Mouse (Mus musculus) lung, adult 2 months (tissue): ENCODE results near the gene Foxn3. TPM values are rescaled to one million over a fixed set of nuclear protein-coding genes. Genes with fewer than 3 reads are reported as not detected.

Source experiments
- DNase-seq: peaks from one replicate; pipeline ENCODE4 v3.0.0; 2022
- H3K4me1 ChIP-seq: fragments of 200-500 bp; 2 replicates; pipeline ENCODE4 v1.6.1; 2011; ENCODE audit warnings: low read length; ENCODE audit not compliant: control insufficient read depth, insufficient read depth
- H3K4me3 ChIP-seq: fragments of 200-500 bp; replicated peaks from 2 replicates; pipeline ENCODE3; 2011; ENCODE audit warnings: low read depth, mild to moderate bottlenecking, control low read depth, low read length; ENCODE audit errors: extremely low read depth
- CTCF ChIP-seq: fragments of 200-500 bp; IDR thresholded peaks from 2 replicates; pipeline ENCODE4 v1.5.1; 2011; ENCODE audit warnings: mild to moderate bottlenecking, low read length, control low read depth; ENCODE audit not compliant: insufficient read depth
- POLR2A ChIP-seq: fragments of 200-500 bp; IDR thresholded peaks from 2 replicates; pipeline ENCODE4 v1.6.1; 2011; ENCODE audit warnings: low read depth, mild to moderate bottlenecking, control low read depth, low read length, borderline replicate concordance; ENCODE audit errors: extremely low read depth
- WGBS: fragments of 180-500 bp; shearing (Covaris S2); methylation state at CpG from one replicate; pipeline ENCODE4 v1.1.7; 2018; 5-methylcytosine and 5-hydroxymethylcytosine counted together
- polyA plus RNA-seq: library from polyadenylated mRNA; depleted of rRNA; stranded (reverse); fragments of >200 nt; gene quantifications from 2 replicates; pipeline ENCODE4 v1.2.3, GENCODE M21; 2012

Gene Foxn3
- polyA plus RNA-seq, 1 experiment: 48.2 TPM

DNA sequence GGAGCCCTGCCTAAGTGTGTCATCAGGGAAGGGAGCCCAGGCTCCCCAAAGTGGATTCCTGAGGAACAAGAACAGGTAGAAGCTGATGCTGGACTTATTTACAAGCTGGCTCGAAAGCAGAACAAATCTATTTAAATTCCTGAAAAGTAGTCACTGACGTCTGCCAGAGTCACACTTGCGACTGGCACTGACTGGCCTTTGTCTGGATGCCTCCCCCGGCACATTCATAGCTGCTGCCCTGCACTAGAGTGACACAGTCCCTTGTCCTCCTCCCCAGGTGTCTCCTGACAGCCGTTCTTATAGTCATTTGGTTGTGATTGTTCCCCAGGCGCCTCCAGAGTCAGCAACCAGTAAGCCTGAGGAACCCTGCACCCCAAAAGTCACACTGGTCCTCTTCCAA, 259.8 kb downstream of the Foxn3 start:
- 62% methylated on average over 6 of the region's 6 CpGs for WGBS
- Histone ChIP-seq H3K4me3 (no peak overlapping the region), H3K4me1 (peaks cover 9% of the 10 kb centered on the region)
- TF ChIP-seq CTCF (no peak), POLR2A (no peak)
- DNase-seq: no peak

- TF ChIP-seq POLR2A: no peak
- no peak for TF ChIP-seq CTCF
- DNase-seq: no peak
- H3K4me3 ChIP-seq: no peak overlapping the region
- 57% methylated on average over 4 of the region's 4 CpGs for WGBS
- H3K4me1 ChIP-seq: peaks cover 2% of the 10 kb centered on the region; the same call in 1 of the 2 replicates
Measured at GRCm38 (mm10) chr12:99299900-99300299, 263.5 kb downstream of the Foxn3 start.

DNA sequence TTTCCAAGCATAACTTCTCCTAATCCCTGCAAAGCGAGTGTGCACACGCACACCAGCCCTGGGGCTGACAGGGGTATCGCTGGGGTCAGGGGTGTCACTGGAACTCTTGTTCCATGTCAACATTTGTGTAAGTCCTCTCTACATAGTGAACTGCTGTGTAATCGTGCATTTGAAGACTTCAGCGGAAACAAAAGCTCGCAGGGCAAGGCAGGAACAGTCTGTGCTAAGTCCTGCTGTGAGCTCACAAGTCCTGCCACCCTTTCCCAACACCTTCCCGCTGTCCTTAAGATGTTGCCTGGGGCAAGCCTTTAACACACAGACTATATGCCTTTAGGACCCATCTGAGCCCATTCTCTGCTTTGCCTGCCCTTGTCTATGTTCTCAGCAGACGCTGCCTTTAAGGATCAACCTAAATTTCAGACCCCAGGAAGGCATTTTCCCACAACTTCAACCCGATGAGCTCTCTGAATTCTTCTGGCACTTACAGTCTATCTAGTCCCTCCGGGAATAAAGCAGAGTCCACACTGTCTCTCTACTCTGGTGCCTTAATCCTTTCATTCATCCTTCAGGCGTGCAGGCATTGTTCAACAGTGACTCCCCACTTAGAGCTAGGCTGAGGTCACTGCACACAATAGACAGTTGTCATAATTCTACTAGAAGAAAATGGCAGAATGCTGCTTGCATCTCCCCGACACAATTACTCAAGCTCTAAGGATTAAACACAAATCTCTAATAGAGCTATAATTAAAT, 264.4 kb downstream of the Foxn3 start:
- Histone ChIP-seq H3K4me3 (no peak overlapping the region), H3K4me1 (0 out of 2 replicates have a peak, but pooled peaks cover 2% of the 10 kb centered on the region)
- 69% methylated on average over 12 of the region's 12 CpGs for WGBS
- TF ChIP-seq POLR2A (no peak), CTCF (no peak)
- DNase-seq: no peak

DNA sequence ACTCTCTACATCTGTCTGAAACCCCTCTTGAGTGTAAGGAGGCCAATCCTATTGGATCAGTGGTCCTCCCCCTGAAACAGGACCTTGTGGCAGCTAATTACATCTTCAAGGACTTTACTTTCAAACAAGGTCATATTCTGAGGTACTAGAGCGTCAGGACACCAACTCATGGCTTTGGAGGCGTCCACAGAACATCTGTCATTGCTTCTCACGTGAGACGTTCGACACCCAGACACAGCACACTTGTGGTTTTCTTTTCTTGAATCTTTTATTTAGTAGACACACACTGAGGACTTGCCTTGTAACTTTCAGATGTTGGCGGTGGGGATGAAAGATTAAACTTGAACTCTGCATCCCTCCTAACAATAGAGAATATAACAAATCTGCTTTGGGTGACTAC, 265.1 kb downstream of the Foxn3 start:
- TF ChIP-seq POLR2A (no peak), CTCF (no peak)
- H3K4me3 ChIP-seq: no peak overlapping the region
- no peak for DNase-seq
- WGBS: 84% methylated on average over 6 of the region's 6 CpGs
- H3K4me1 ChIP-seq: 0 out of 2 replicates have a peak, but pooled peaks cover 2% of the 10 kb centered on the region

DNA sequence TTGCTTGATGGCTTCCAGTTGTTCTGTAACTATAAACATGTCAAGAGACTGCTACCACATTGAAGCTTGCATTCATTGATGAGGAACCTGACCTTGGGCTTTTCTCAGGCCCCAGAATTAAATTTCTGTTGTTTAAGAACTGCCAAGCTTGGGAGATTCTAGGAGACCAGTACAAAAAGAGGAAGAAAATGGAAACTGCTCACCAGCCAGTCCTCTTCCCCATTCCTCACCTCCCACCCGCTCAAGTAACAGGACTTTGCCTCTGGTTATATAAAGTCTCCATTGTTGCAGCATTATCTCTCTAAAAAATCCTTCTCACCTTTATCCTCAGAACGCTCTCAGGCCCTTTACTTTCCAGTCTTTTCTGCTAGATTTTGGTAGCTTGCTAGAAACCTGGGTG, 265.6 kb downstream of the Foxn3 start:
- Histone ChIP-seq H3K4me3 (no peak overlapping the region), H3K4me1 (0 out of 2 replicates have a peak, but pooled peaks cover 2% of the 10 kb centered on the region)
- TF ChIP-seq POLR2A (no peak), CTCF (no peak)
- no peak for DNase-seq
- WGBS: 80% methylated on average over 2 of the region's 2 CpGs

DNA sequence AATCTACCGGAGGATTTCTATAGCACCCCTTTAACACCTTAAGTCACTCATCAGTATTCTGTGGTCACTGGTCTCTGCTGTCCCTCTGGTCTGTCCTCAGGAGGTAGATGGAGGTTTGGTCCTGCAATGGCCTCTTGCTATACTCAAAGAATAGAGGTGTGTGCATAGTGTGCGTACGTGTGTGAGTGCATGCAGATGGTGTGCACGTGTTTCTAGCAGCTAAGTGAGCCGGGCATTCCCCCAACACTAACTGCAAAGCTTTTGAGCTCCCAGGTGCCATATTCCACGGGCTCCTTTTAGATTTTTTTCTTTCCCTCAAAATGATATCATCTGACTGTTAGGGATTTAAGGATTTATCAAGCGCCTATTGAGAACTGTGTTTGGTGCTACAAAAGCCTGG, 269.9 kb downstream of the Foxn3 start:
- Histone ChIP-seq H3K4me1 (no peaks in the 10 kb centered on the region), H3K4me3 (no peak overlapping the region)
- no peak for DNase-seq
- no peak for TF ChIP-seq POLR2A
- WGBS: 72% methylated on average over 7 of the region's 7 CpGs

DNA sequence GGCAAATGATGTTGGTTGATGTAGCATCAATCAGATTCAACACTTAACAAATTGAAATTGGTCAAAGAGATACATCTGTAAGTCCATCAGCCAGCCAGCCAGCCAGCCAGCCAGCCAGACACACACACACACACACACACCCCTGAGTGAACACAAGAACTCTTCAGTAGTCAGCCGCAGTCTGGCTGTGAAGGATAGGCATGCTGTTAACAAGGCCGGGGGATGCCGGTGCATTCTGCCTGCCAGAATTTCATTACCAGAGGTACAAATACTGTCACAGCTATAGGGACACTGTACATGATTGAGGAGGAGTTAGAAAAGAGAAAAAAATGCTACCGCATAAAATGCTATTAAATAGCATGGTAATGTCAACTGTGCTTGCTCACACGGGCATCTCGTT, 271.2 kb downstream of the Foxn3 start:
- 79% methylated on average over 6 of the region's 6 CpGs for WGBS
- Histone ChIP-seq H3K4me3 (no peak overlapping the region), H3K4me1 (no peaks in the 10 kb centered on the region)
- TF ChIP-seq CTCF (no peak), POLR2A (no peak)
- DNase-seq: no peak

DNA sequence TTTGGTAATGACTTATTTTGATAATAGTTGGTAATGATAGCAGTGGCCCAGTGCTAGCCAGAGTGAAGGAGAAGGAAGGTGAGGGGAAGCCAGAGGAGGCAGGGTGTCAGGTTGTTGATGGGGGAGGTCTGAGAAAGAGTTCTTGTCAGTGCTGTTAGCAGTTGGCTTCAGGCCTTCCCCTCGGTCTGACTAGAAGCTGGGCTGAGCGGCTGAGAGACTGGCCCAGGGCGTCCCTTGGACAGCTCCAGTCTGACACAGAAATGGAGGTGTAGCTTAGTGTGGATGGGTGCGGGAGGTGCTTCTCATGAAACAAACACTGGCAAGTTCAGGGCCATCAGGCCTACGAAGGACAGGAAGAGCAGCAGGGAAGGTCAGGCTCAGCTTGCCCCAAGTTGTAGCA, 276.3 kb downstream of the Foxn3 start:
- Histone ChIP-seq H3K4me1 (peaks cover 10% of the 10 kb centered on the region), H3K4me3 (no peak overlapping the region)
- TF ChIP-seq POLR2A (no peak), CTCF (no peak)
- no peak for DNase-seq
- whole genome bisulfite sequencing: 72% methylated on average over 5 of the region's 5 CpGs

DNA sequence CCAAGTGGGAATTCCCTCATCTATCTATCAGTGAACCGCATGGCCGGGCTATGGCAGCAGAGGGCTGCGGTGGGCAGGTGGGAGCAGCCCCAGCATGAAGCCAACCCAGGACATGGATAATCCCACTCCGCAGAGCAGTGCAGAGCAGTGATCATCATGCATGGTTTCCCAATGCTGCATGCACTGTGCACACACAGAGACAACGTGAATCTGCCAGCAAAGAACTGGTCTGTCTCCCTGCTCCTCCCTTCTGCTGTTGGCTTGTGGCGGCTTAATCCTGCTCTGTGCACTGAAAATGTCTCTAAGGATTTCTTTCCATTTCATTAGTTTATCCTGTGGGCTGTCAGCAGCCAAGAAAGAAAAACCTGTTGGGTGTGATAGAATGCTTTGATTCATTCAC, 276.7 kb downstream of the Foxn3 start:
- TF ChIP-seq CTCF: no peak
- no peak for TF ChIP-seq POLR2A
- H3K4me3 ChIP-seq: no peak overlapping the region
- peaks cover 10% of the 10 kb centered on the region for H3K4me1 ChIP-seq
- 84% methylated on average over 6 of the region's 6 CpGs for WGBS
- DNase-seq: no peak

GRCm38 (mm10) chr12:99285656-99286055, 277.7 kb downstream of the Foxn3 start:
- DNase-seq: no peak
- 70% methylated on average over 8 of the region's 8 CpGs for WGBS
- Histone ChIP-seq H3K4me1 (peaks cover 10% of the 10 kb centered on the region), H3K4me3 (no peak overlapping the region)
- TF ChIP-seq CTCF: no peak
- no peak for TF ChIP-seq POLR2A

- TF ChIP-seq POLR2A (no peak), CTCF (no peak)
- no peak overlapping the region for H3K4me3 ChIP-seq
- H3K4me1 ChIP-seq: peaks cover 10% of the 10 kb centered on the region
- WGBS: 47% methylated on average over 9 of the region's 9 CpGs
- DNase-seq: no peak
Measured at GRCm38 (mm10) chr12:99285199-99285598, 278.2 kb downstream of the Foxn3 start.
